Mouse (Mus musculus): ENCODE data around the gene Pafah1b1. TPM values are rescaled to one million over a fixed set of nuclear protein-coding genes. Genes with fewer than 3 reads are reported as not detected.

The Pafah1b1 gene
- polyA plus RNA-seq, 1 experiment from 2014 or later, result 62.1 TPM

DNA sequence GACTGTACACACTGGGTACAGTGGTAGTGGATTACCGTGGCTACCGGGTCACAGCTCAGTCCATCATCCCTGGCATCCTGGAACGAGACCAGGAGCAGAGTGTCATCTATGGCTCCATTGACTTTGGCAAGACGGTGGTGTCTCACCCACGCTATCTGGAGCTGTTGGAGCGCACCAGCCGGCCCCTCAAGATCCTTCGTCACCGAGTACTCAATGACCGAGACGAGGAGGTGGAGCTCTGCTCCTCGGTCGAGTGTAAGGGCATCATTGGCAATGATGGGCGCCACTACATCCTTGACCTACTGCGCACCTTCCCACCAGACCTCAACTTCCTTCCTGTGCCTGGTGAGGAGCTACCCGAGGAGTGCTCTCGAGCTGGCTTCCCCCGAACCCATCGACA is 62.8 kb downstream of the Pafah1b1 start:
- TF ChIP-seq CTCF (IDR thresholded peaks at IDR 0.05; ENCODE audit: low read depth), result no peak
- Histone ChIP-seq H3K27me3 (replicated peaks; ENCODE audit: control insufficient read depth, insufficient read depth, low read length) (no peaks in the 10 kb centered on the region), H3K4me3 (ENCODE audit: low read depth, low read length) (no peak overlapping the region), H3K4me1 (replicated peaks; ENCODE audit: control insufficient read depth, insufficient read depth, low read length) (no peaks in the 10 kb centered on the region), H3K36me3 (ENCODE audit: control insufficient read depth, insufficient read depth) (peaks cover 99% of the 10 kb centered on the region), H3K27ac (ENCODE audit: low read depth, low read length) (no peak overlapping the region), H3K9ac (ENCODE audit: low read depth, low read length) (no peak overlapping the region), H3K4me2 (replicated peaks; ENCODE audit: low read depth) (no peak overlapping the region), H3K9me3 (ENCODE audit: control insufficient read depth) (no peaks in the 10 kb centered on the region)
- WGBS, result 89% methylated on average over 19 of the region's 19 CpGs
- ATAC-seq, result no peak

DNA sequence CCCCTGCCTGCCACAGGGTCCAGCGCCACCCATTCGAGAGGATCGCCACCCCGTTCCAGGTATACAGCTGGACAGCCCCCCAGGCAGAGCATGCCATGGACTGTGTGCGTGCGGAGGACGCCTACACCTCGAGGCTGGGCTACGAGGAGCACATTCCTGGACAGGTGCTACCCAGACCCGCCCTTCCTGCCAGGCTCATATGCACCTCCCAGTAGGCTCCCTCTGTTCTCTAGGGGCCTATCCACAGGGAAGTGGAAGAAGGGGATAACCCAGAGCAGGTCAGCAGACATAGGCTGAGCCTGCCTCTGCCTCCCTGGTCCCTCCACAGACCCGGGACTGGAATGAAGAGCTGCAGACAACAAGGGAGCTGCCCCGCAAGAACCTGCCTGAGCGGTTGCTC is 64.1 kb downstream of the Pafah1b1 start:
- TF ChIP-seq CTCF (IDR thresholded peaks at IDR 0.05; ENCODE audit: low read depth), result no peak
- Histone ChIP-seq H3K4me3 (ENCODE audit: low read depth, low read length) (no peak overlapping the region), H3K4me2 (replicated peaks; ENCODE audit: low read depth) (no peak overlapping the region), H3K9ac (ENCODE audit: low read depth, low read length) (no peak overlapping the region), H3K27me3 (replicated peaks; ENCODE audit: control insufficient read depth, insufficient read depth, low read length) (no peaks in the 10 kb centered on the region), H3K36me3 (ENCODE audit: control insufficient read depth, insufficient read depth) (peaks cover 91% of the 10 kb centered on the region), H3K27ac (ENCODE audit: low read depth, low read length) (0 out of 2 replicates have a peak overlapping the region, but pooled peaks have one; percentile 7), H3K9me3 (ENCODE audit: control insufficient read depth) (no peaks in the 10 kb centered on the region), H3K4me1 (replicated peaks; ENCODE audit: control insufficient read depth, insufficient read depth, low read length) (no peaks in the 10 kb centered on the region)
- no peak for ATAC-seq
- 84% methylated on average over 13 of the region's 13 CpGs for WGBS

GRCm38 (mm10) chr11:74655941-74656340 is 68.5 kb downstream of the Pafah1b1 start:
- peaks cover 58% of the 10 kb centered on the region for H3K36me3 ChIP-seq (ENCODE audit: control insufficient read depth, insufficient read depth)

GRCm38 (mm10) chr11:74653385-74653784 is 71.1 kb downstream of the Pafah1b1 start:
- WGBS, result 46% methylated on average over 6 of the region's 6 CpGs
- no peaks in the 10 kb centered on the region for H3K9me3 ChIP-seq (ENCODE audit: control insufficient read depth)
- no peak overlapping the region for H3K4me3 ChIP-seq (ENCODE audit: low read depth, low read length)
- TF ChIP-seq CTCF (IDR thresholded peaks at IDR 0.05; ENCODE audit: low read depth), result no peak
- peak overlapping the region; percentile 26; the same call in 1 of the 2 replicates for H3K9ac ChIP-seq (ENCODE audit: low read depth, low read length)
- no peak overlapping the region for H3K27ac ChIP-seq (ENCODE audit: low read depth, low read length)
- no peaks in the 10 kb centered on the region for H3K27me3 ChIP-seq (replicated peaks; ENCODE audit: control insufficient read depth, insufficient read depth, low read length)
- H3K36me3 ChIP-seq (ENCODE audit: control insufficient read depth, insufficient read depth), result peaks cover 33% of the 10 kb centered on the region
- no peak for ATAC-seq
- H3K4me2 ChIP-seq (replicated peaks; ENCODE audit: low read depth), result peak overlapping the region; percentile 82
- 0 out of 2 replicates have a peak, but pooled peaks cover 11% of the 10 kb centered on the region for H3K4me1 ChIP-seq (replicated peaks; ENCODE audit: control insufficient read depth, insufficient read depth, low read length)

More at GRCm38 (mm10) chr11:74655941-74656340, 68.5 kb downstream of the Pafah1b1 start:
- TF ChIP-seq CTCF (IDR thresholded peaks at IDR 0.05; ENCODE audit: low read depth), result no peak
- no peak for ATAC-seq
- no peak overlapping the region for H3K9ac ChIP-seq (ENCODE audit: low read depth, low read length)
- H3K4me2 ChIP-seq (replicated peaks; ENCODE audit: low read depth), result no peak overlapping the region
- no peak overlapping the region for H3K4me3 ChIP-seq (ENCODE audit: low read depth, low read length)
- no peak overlapping the region for H3K27ac ChIP-seq (ENCODE audit: low read depth, low read length)
- no peaks in the 10 kb centered on the region for H3K27me3 ChIP-seq (replicated peaks; ENCODE audit: control insufficient read depth, insufficient read depth, low read length)
- 75% methylated on average over 3 of the region's 3 CpGs for whole genome bisulfite sequencing
- H3K9me3 ChIP-seq (ENCODE audit: control insufficient read depth), result no peaks in the 10 kb centered on the region
- 0 out of 2 replicates have a peak, but pooled peaks cover 9% of the 10 kb centered on the region for H3K4me1 ChIP-seq (replicated peaks; ENCODE audit: control insufficient read depth, insufficient read depth, low read length)

GRCm38 (mm10) chr11:74652791-74653191 is 71.7 kb downstream of the Pafah1b1 start:
- Histone ChIP-seq H3K27ac (ENCODE audit: low read depth, low read length) (0 out of 2 replicates have a peak overlapping the region, but pooled peaks have one; percentile 3), H3K27me3 (replicated peaks; ENCODE audit: control insufficient read depth, insufficient read depth, low read length) (no peaks in the 10 kb centered on the region), H3K36me3 (ENCODE audit: control insufficient read depth, insufficient read depth) (peaks cover 27% of the 10 kb centered on the region), H3K9ac (ENCODE audit: low read depth, low read length) (peak overlapping the region; percentile 26; the same call in 1 of the 2 replicates), H3K4me2 (replicated peaks; ENCODE audit: low read depth) (peak overlapping the region; percentile 82), H3K9me3 (ENCODE audit: control insufficient read depth) (no peaks in the 10 kb centered on the region), H3K4me1 (replicated peaks; ENCODE audit: control insufficient read depth, insufficient read depth, low read length) (0 out of 2 replicates have a peak, but pooled peaks cover 11% of the 10 kb centered on the region), H3K4me3 (ENCODE audit: low read depth, low read length) (no peak overlapping the region)
- WGBS, result 67% methylated on average over 4 of the region's 4 CpGs
- ATAC-seq, result no peak
- TF ChIP-seq CTCF (IDR thresholded peaks at IDR 0.05; ENCODE audit: low read depth), result no peak

DNA sequence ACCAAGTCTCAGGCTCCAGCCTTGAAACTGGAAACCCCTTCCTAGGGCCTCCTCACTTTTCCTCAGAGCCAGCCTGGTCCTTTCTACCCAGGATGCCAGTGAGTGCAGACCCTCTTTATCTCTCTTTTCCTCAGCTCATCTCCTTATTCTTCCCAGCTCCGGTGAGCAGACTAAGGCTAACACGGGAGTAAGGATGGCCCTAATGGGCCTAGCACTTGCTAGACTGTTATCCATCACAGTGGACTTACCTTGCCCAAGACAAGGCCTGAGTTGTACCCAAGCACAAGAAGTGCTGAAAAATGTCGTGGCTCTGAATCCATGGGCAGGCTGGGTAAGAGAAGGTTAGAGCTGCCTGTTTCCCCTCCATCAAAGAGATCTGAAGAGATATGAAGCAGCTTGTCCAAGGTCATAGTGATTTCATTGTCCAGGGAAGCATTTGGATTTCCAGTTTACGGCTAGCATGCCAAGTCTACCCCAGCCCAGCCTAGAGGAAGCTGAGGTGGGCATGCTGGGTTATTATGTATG is 73.8 kb downstream of the Pafah1b1 start:
- no peak for TF ChIP-seq CTCF (IDR thresholded peaks at IDR 0.05; ENCODE audit: low read depth)
- 26% methylated on average over 4 of the region's 4 CpGs for WGBS
- Histone ChIP-seq H3K9me3 (ENCODE audit: control insufficient read depth) (no peaks in the 10 kb centered on the region), H3K4me1 (replicated peaks; ENCODE audit: control insufficient read depth, insufficient read depth, low read length) (0 out of 2 replicates have a peak, but pooled peaks cover 11% of the 10 kb centered on the region), H3K36me3 (ENCODE audit: control insufficient read depth, insufficient read depth) (peaks cover 11% of the 10 kb centered on the region; the same call in 1 of the 2 replicates), H3K27me3 (replicated peaks; ENCODE audit: control insufficient read depth, insufficient read depth, low read length) (no peaks in the 10 kb centered on the region), H3K9ac (ENCODE audit: low read depth, low read length) (peak overlapping the region; percentile 95; the same call in 1 of the 2 replicates), H3K27ac (ENCODE audit: low read depth, low read length) (peak overlapping the region; percentile 96), H3K4me2 (replicated peaks; ENCODE audit: low read depth) (peak overlapping the region; percentile 82), H3K4me3 (ENCODE audit: low read depth, low read length) (peak overlapping the region; percentile 99)
- ATAC-seq, result no peak
